Mouse (Mus musculus) 3T3-L1 (cell line): ENCODE results near the gene Ncoa1.

ENCODE experiments used
- DNase-seq: peaks from one replicate; pipeline ENCODE4 v3.0.0-alpha.2; 2015; ENCODE audit warnings: low read depth, low spot score

Ncoa1 gene

DNA sequence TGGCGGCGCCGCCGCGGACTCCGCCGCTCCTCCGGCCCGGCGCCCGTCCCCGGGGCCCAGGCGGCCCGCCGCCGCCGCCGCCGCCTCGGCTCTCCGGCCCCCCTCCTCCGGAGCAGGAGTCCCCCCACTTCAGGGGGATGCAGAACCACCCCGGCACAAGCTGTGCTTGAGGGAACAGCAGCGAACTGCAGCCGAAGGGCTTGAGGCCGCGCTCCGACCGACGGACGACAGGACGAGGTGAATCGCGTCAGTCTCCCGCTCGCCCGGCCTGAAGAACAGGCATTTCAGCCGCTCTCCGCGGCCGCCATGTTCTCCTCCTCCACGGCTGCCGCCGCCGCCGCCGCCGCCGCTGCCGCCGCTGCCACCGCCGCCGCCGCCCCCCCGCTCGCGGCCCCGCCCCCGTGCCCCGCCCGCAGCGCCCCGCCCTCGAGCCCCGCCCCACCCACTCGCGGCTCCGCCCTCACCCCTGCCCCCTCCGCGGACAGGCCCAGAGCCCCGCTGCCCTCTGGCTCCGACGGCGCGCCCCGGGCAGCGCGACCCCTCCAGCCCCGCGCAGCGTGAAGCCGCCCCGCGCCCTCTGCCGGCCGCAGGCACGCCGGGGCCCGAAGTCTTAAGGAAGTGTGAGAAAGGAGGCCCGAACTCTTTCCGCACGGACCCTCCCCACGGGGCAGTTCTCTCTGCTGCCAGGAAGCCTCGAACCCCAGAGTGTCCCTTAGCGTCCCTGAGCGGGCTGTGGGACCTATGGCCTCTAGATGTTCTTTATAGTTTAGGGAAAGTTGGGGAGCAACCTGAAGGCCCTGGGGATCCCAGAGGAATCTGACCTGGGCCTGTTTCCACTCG is at the start of gene Ncoa1:
Ncoa1 (minus strand) TSS at position 351 of the 840 bp plus-strand sequence.
- peak; percentile 53 for DNase-seq

DNA sequence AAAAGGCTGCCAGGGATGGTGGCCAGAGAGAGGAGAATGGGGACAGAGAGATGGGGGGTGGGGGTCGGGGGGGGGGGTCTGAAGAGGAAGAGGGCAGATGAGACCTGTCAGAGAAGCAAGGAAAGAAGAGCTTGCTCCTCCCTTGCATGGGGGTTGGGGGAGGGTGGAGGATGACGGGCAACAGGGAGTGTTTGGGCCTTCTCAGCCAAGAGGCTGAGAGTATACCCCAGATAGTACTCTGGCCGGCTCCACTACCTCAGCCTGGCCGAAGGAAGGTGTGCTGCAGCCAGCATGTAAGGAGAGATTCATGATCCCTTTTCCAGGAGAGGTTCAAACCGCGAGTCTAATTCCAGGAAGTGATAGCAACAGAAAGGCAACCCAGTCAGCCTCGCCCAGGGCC is 47.6 kb upstream of the Ncoa1 start:
- DNase-seq: no peak

DNA sequence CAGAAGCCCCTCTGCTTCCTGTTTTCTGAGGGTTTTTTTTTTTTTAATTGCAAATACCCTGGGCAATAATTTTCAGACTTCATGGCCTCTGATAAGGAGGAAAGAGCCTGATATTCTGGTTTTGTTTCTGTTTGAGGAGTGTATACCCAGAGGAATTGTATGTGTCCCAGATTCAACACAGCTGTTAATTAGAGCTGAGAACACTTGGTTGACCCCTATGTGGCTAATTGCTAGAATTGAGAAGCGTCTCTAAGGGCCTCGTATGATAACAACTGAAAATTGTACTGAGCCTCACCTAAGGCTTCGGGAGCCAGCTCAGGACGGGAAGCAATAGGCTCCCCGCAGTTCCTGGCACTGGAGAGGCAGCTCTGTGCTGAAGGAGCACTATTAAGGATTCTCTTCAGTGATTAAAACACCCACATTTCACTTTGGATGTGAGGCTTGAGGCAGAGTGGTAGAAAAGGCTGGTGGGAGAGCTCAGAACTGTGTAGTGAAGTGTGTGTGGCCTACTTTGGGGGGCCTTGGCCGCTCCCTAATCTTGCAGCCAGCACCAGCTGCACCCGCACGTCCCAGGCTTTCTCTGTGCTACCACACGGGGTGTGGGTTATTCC is 46.8 kb upstream of the Ncoa1 start:
- no peak for DNase-seq

- DNase-seq: no peak
Measured at GRCm38 (mm10) chr12:4523208-4523607, 46.2 kb upstream of the Ncoa1 start.

GRCm38 (mm10) chr12:4518957-4519356 is 42.0 kb upstream of the Ncoa1 start:
- no peak for DNase-seq

DNA sequence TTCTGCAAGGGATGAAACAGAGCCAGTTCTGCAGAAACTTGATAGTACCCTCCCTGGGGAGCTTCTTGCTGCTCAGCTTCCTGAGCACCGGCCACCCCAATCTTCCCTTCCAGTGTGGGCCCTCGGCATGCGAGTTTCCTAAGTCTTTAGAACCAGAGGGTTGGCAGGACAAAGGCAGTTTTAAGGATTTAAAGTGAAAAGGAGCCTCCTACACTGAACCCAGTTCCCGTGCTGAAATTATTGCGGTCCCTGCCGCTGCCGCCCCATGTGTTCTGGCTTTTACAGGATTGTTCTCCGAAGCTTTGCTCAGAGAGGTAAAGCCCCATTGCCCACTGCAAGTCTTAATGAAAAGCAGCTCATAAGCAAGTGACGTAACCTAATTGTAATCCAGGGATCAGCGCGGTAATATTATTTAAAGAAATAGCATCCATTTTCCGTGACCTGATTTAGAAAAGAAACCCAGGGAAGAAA is 32.6 kb upstream of the Ncoa1 start:
- no peak for DNase-seq

- no peak for DNase-seq
Measured at GRCm38 (mm10) chr12:4508182-4508581, 31.2 kb upstream of the Ncoa1 start.

- DNase-seq: peak; percentile 65
Measured at GRCm38 (mm10) chr12:4507461-4507860, 30.5 kb upstream of the Ncoa1 start.

- DNase-seq: no peak
Measured at GRCm38 (mm10) chr12:4506810-4507430, 29.9 kb upstream of the Ncoa1 start.

GRCm38 (mm10) chr12:4505298-4505697 is 28.3 kb upstream of the Ncoa1 start:
- peak; percentile 18 for DNase-seq

DNA sequence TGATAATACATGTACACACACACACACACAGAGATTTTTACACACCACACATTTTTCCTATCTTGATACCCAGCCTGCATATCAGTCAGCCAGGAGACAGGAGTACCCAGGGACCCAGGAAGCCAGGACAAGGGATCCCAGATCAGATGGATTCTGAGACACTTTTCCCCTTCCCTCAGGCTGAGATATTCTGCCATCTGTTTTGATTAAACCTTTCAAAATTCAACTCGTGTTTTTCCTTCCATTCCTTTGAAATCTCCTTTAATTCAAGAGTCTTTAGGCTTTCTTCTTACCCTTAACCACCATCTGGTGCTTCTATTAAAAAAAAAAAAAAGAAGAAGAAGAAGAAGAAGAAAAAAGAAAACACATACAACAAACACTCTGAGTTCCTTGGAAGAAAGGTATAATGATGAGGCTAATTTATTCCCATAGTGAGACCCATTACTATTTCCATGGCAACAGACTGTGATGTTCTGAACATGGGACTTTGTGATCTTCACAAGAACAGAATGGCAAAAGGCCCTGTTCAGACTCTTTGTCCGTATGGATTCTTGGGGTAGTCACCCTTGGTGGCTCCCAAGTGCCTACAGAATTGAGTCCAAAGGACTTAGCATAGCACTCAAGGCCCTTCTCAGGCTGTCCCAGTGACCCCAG is 26.8 kb upstream of the Ncoa1 start:
- DNase-seq: no peak

GRCm38 (mm10) chr12:4501916-4502315 is 24.9 kb upstream of the Ncoa1 start:
- no peak for DNase-seq

DNA sequence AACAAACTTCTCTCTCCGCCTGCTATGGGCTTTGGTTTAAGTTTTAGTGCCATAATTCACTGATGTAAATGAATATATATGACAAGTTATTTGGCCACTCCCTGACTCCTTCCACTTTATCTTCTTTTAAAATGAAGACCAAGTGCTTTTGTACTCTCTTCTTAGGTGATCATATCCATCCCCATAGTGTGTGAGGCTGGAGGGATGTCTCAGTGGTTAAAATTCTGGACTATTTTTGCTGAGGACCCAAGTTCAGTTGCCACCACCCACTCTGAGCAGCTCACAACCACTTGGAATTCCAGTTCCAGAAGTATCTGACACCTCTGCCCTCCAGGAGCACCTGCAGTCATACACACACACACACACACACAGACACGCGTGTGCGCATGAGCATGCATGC is 23.5 kb upstream of the Ncoa1 start:
- no peak for DNase-seq

DNA sequence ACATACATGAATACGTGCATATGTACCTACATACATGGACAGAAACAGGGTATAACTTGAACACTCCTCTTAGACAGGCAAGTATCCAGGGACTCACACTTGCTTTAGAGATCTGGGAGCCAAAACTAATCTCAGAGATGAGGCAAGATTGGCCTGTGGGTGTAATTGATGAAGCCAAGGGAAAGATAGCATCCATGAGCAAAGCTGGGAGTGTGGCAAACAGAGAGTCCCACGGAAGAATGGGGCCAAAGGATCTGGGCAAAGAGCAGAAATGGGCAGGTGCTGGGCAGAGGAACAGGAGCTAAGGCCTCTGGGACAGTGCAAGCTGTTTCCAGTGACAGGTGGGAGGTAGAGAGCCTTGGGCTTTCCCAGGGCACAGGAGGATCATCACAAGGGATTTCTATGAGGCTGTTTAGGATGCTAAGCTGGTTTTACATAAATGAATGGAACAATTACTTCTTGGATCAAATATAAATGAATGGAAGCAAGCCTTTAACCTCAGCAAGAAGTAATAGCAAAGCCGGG is 22.7 kb upstream of the Ncoa1 start:
- no peak for DNase-seq

DNA sequence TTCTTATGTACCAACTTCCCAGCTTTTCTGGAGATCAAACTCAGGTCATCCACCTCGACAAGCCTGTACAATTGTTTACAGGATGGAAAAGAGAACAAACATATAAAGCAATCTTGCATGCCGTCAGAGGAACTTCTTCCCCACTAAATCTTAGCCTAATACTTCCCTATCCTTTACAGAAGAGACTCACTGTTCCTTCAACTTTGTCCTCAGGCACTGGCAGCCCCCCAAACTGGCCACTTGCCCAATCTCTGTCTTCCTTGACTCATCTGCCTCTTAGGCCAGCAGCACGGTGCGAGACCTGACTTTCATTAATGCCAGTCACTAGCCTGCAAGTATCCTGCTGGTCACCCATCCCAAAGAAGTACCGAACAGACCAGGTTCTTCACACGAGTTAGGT is 11.4 kb upstream of the Ncoa1 start:
- DNase-seq: peak; percentile 80

DNA sequence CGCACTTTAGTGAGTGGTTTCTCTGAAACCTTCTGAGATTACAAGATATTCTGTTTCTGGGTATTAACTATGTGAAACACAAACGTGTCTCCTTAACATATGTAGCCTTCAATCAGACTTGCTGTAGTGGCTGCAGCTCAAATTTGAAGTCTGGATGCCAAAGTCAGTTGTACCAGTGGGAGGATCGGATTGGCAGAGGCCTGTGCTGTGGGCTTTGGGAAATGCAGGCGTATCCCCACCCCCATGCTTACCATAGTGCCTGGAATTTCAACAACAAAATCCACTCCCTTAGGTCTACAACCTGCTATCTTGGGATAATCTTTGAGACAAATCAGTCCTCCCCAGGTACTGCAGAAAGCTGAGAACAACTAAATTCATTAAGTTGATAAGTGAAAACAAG is 6.4 kb upstream of the Ncoa1 start:
- no peak for DNase-seq

- DNase-seq: no peak
Measured at GRCm38 (mm10) chr12:4481687-4482086, 4.7 kb upstream of the Ncoa1 start.

DNA sequence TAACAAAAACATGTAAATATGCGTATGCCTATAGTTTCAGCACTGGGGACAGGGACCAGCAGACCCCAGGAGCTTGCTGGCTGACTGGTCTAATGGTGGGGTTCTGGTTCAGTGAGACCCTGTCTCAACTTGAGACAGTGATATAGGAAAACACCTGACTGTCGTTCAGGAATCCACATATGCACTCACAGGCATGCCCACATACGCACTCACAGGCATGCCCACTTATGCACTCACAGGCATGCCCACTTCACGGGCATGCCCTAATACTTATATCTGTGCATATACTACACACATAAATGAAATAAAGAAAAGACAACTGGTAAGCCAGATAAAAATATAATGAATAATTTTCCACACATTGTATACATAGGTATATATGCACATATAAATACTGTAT is 3.3 kb upstream of the Ncoa1 start:
- no peak for DNase-seq

- no peak for DNase-seq
Measured at GRCm38 (mm10) chr12:4479171-4479881, 2.3 kb upstream of the Ncoa1 start.

DNA sequence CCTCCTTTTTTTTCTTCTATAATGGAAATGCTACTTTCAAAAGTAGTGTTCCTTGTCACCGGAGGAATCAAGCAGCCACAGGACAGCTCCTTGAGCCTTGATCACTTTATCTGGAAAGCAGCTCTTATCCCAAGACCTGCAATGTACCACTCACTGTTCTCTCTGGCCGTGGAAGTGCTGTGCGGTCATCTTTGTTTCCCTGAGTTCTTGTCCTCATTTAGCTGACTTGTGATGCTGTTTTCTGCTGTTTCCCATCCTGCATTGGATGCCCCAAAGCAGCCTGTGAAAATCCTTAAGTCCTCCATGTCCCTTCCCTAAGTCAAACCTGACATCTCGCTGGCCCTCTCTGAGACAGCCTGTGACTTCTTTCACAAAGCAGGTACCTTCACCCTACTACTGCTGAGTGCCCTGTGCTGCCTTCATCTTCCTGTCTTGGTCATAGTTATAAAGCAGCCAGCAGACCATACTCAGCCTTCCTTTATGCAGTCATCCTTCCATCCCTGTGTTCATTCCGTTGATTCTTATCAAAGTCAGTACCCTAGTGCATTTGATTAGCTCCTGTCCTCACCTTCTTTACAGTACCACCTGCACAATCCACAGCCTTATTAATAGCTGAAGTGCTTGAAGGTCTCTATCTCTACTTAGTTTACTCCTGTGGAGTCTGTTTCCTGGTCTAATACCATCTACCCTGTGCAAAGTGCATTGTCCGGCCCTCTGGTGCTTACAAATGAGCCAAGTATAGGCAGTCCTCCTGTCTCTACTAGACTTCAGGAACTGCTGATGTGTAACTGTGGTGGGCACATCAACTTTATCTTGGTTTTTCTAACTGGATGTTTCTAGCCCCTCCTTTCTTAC is 1.2 kb upstream of the Ncoa1 start:
- DNase-seq: peak; percentile 2
